Mouse (Mus musculus) liver, embryonic 16.5 days (tissue): ENCODE results near the gene Rs1. TPM values are rescaled to one million over a fixed set of nuclear protein-coding genes. Genes with fewer than 3 reads are reported as not detected.
"Not testable (repeated sequence)": the region's sequence is repeated elsewhere in the genome, so short reads cannot be mapped to it uniquely, and the experiment has no call there.

Experiments
- ATAC-seq: fragments of 200-750 bp; cut with Nextera tagmentation; 2 replicates; pipeline ENCODE4 v1.8.0; 2017; ENCODE audit warnings: low read depth, mild to moderate bottlenecking, moderate number of reproducible peaks, moderate library complexity
- H3K27ac ChIP-seq: fragments of 300-500 bp; sonication (generic); 2 replicates; pipeline ENCODE4 v1.5.1; 2014; ENCODE audit warnings: mild to moderate bottlenecking, low read length
- H3K27me3 ChIP-seq: fragments of 300-500 bp; sonication (generic); 2 replicates; pipeline ENCODE4 v1.6.1; 2014; ENCODE audit warnings: low read depth, low read length, mixed read lengths; ENCODE audit not compliant: control insufficient read depth, insufficient read depth
- H3K36me3 ChIP-seq: fragments of 300-500 bp; sonication (generic); 2 replicates; pipeline ENCODE4 v1.6.1; 2014; ENCODE audit warnings: mild to moderate bottlenecking; ENCODE audit not compliant: control insufficient read depth, insufficient read depth
- H3K4me1 ChIP-seq: fragments of 300-500 bp; sonication (generic); 2 replicates; pipeline ENCODE4 v1.6.1; 2014; ENCODE audit warnings: low read depth, low read length, mixed read lengths; ENCODE audit not compliant: control insufficient read depth
- H3K4me2 ChIP-seq: fragments of 300-500 bp; sonication (generic); 2 replicates; pipeline ENCODE4 v1.6.1; 2014; ENCODE audit warnings: low read depth, low read length, mixed read lengths
- H3K4me3 ChIP-seq: fragments of 300-500 bp; sonication (generic); 2 replicates; pipeline ENCODE4 v1.5.1; 2014; ENCODE audit warnings: low read depth, mild to moderate bottlenecking, low read length
- H3K9ac ChIP-seq: fragments of 300-500 bp; sonication (generic); 2 replicates; pipeline ENCODE4 v1.6.1; 2014; ENCODE audit warnings: low read depth, low read length
- H3K9me3 ChIP-seq: fragments of 300-500 bp; sonication (generic); replicated peaks from 2 replicates; pipeline ENCODE4 v1.6.1; 2016; ENCODE audit warnings: low read length; ENCODE audit not compliant: control insufficient read depth
- WGBS: fragments of 180-500 bp; shearing (Covaris S2); extraction: QIAGEN DNeasy Blood & Tissue Kit; methylation state at CpG from one replicate; pipeline ENCODE4 v1.1.7; 2014; ENCODE audit not compliant: insufficient replicate concordance; 5-methylcytosine and 5-hydroxymethylcytosine counted together
- polyA plus RNA-seq: library from polyadenylated mRNA; unstranded; fragments of >200 nt; fragmentation: Nextera tagmentation; extraction: Ambion mirVana; gene quantifications from 2 replicates; pipeline ENCODE4 v1.2.1, GENCODE M21; 2015

Gene Rs1
- polyA plus RNA-seq, result not detected in 2 replicates

- 72% methylated on average over 2 of the region's 2 CpGs for WGBS
- H3K9ac ChIP-seq, result no peak within 1 kb of the TSS
- no peak for ATAC-seq
- H3K4me2 ChIP-seq, result peak within 1 kb of the TSS; percentile 58
- no peaks in the 10 kb centered on the region for H3K27me3 ChIP-seq
- H3K4me1 ChIP-seq, result no peaks in the 10 kb centered on the region; the same call in 1 of the 2 replicates
- peak within 1 kb of the TSS; percentile 67 for H3K4me3 ChIP-seq
- H3K36me3 ChIP-seq, result no peaks in the 10 kb centered on the region
- H3K27ac ChIP-seq, result no peak within 1 kb of the TSS
- H3K9me3 ChIP-seq, result no peaks in the 10 kb centered on the region
Measured at GRCm38 (mm10) chrX:160767713-160768112, at the start of gene Rs1. Rs1 (plus strand) TSS chrX:160768013.

GRCm38 (mm10) chrX:160735650-160736049, 32.2 kb upstream of the Rs1 start, which contains the start of gene Ppef1:
Ppef1 (minus strand) TSS chrX:160735765.
- 72% methylated on average over 5 of the region's 5 CpGs for WGBS
- no peak for ATAC-seq
- Histone ChIP-seq H3K4me1 (no peaks in the 10 kb centered on the region), H3K27me3 (no peaks in the 10 kb centered on the region; the same call in 1 of the 2 replicates), H3K4me3 (no peak within 1 kb of the TSS), H3K27ac (no peak within 1 kb of the TSS), H3K9me3 (no peaks in the 10 kb centered on the region), H3K36me3 (no peaks in the 10 kb centered on the region), H3K9ac (no peak within 1 kb of the TSS), H3K4me2 (no peak within 1 kb of the TSS)

GRCm38 (mm10) chrX:160745399-160745798, 22.4 kb upstream of the Rs1 start:
- Histone ChIP-seq H3K4me1 (no peaks in the 10 kb centered on the region), H3K36me3 (no peaks in the 10 kb centered on the region), H3K9me3 (no peaks in the 10 kb centered on the region), H3K27ac (no peak overlapping the region), H3K9ac (no peak overlapping the region), H3K27me3 (no peaks in the 10 kb centered on the region), H3K4me2 (no peak overlapping the region), H3K4me3 (no peak overlapping the region)
- ATAC-seq, result no peak
- WGBS, result 47% methylated on average over 1 of the region's 1 CpGs

GRCm38 (mm10) chrX:160748653-160749052, 19.2 kb upstream of the Rs1 start:
- Histone ChIP-seq H3K9ac (no peak overlapping the region), H3K36me3 (no peaks in the 10 kb centered on the region), H3K4me1 (no peaks in the 10 kb centered on the region), H3K9me3 (no peaks in the 10 kb centered on the region), H3K4me2 (no peak overlapping the region), H3K27ac (no peak overlapping the region), H3K4me3 (no peak overlapping the region), H3K27me3 (no peaks in the 10 kb centered on the region; the same call in 1 of the 2 replicates)
- no peak for ATAC-seq
- WGBS, result 50% methylated on average over 1 of the region's 1 CpGs

GRCm38 (mm10) chrX:160750808-160751207, 17.0 kb upstream of the Rs1 start:
- Histone ChIP-seq H3K4me2 (no peak overlapping the region), H3K9ac (no peak overlapping the region), H3K27me3 (no peaks in the 10 kb centered on the region; the same call in 1 of the 2 replicates), H3K4me1 (no peaks in the 10 kb centered on the region), H3K9me3 (no peaks in the 10 kb centered on the region), H3K36me3 (no peaks in the 10 kb centered on the region), H3K27ac (no peak overlapping the region), H3K4me3 (no peak overlapping the region)
- ATAC-seq, result no peak
- WGBS, result 86% methylated on average over 8 of the region's 8 CpGs

- 22% methylated on average over 30 of the region's 30 CpGs for WGBS
- H3K4me1 ChIP-seq, result no peaks in the 10 kb centered on the region; the same call in 1 of the 2 replicates
- no peaks in the 10 kb centered on the region for H3K9me3 ChIP-seq
- H3K27me3 ChIP-seq, result no peaks in the 10 kb centered on the region
- H3K4me2 ChIP-seq, result peak overlapping the region; percentile 58
- no peaks in the 10 kb centered on the region for H3K36me3 ChIP-seq
- ATAC-seq, result peak; percentile 92
- H3K27ac ChIP-seq, result no peak overlapping the region
- peak overlapping the region; percentile 53 for H3K9ac ChIP-seq
- H3K4me3 ChIP-seq, result peak overlapping the region; percentile 67
Measured at GRCm38 (mm10) chrX:160765389-160766232, 2.2 kb upstream of the Rs1 start.

GRCm38 (mm10) chrX:160766233-160766616, 1.6 kb upstream of the Rs1 start:
- no peak overlapping the region for H3K27ac ChIP-seq
- 28% methylated on average over 15 of the region's 15 CpGs for WGBS

GRCm38 (mm10) chrX:160769622-160770021, 1.8 kb downstream of the Rs1 start:
- not testable (repeated sequence) for H3K4me3 ChIP-seq, H3K4me1 ChIP-seq, H3K9me3 ChIP-seq, H3K36me3 ChIP-seq, H3K4me2 ChIP-seq, H3K27ac ChIP-seq, H3K9ac ChIP-seq, ATAC-seq, H3K27me3 ChIP-seq
- WGBS, result 73% methylated on average over 5 of the region's 5 CpGs

More at GRCm38 (mm10) chrX:160766233-160766616, 1.6 kb upstream of the Rs1 start:
- H3K9ac ChIP-seq, result peak overlapping the region; percentile 53
- peak overlapping the region; percentile 67 for H3K4me3 ChIP-seq
- no peaks in the 10 kb centered on the region; the same call in 1 of the 2 replicates for H3K4me1 ChIP-seq
- no peaks in the 10 kb centered on the region for H3K36me3 ChIP-seq
- H3K27me3 ChIP-seq, result no peaks in the 10 kb centered on the region
- peak overlapping the region; percentile 58 for H3K4me2 ChIP-seq
- no peaks in the 10 kb centered on the region for H3K9me3 ChIP-seq
- ATAC-seq, result peak; percentile 79

- no peak overlapping the region for H3K27ac ChIP-seq
- no peak overlapping the region for H3K4me2 ChIP-seq
- no peaks in the 10 kb centered on the region for H3K36me3 ChIP-seq
- H3K9me3 ChIP-seq, result no peaks in the 10 kb centered on the region
- H3K27me3 ChIP-seq, result no peaks in the 10 kb centered on the region
- 32% methylated on average over 1 of the region's 1 CpGs for whole genome bisulfite sequencing
- no peak overlapping the region for H3K4me3 ChIP-seq
- ATAC-seq, result no peak
- H3K4me1 ChIP-seq, result no peaks in the 10 kb centered on the region
- H3K9ac ChIP-seq, result no peak overlapping the region
Measured at GRCm38 (mm10) chrX:160773033-160773432, 5.2 kb downstream of the Rs1 start.
